Mouse (Mus musculus) liver, adult 2 months (tissue): Measurements from ENCODE around the gene Tmem30c. TPM values are rescaled to one million over a fixed set of nuclear protein-coding genes. Genes with fewer than 3 reads are reported as not detected.

Experiments
- DNase-seq: peaks from one replicate; pipeline ENCODE4 v3.0.0-alpha.2; 2011; ENCODE audit warnings: low read depth, low spot score; ENCODE audit errors: extremely low read depth
- H3K27ac ChIP-seq: fragments of 200-500 bp; replicated peaks from 2 replicates; pipeline ENCODE4 v1.5.1; 2012; ENCODE audit warnings: low read depth, mild to moderate bottlenecking, control low read depth, inconsistent platforms, low read length; ENCODE audit not compliant: insufficient read depth
- H3K27me3 ChIP-seq: fragments of 200-500 bp; 2 replicates; pipeline ENCODE4 v1.6.1; 2012; ENCODE audit warnings: mild to moderate bottlenecking, moderate library complexity, low read length, inconsistent platforms; ENCODE audit not compliant: control insufficient read depth, insufficient read depth
- H3K36me3 ChIP-seq: fragments of 200-500 bp; 2 replicates; pipeline ENCODE4 v1.6.1; 2012; ENCODE audit warnings: low read length, inconsistent platforms; ENCODE audit not compliant: control insufficient read depth, insufficient read depth
- H3K4me1 ChIP-seq: fragments of 200-500 bp; 2 replicates; pipeline ENCODE4 v1.6.1; 2011; ENCODE audit warnings: low read length; ENCODE audit not compliant: control insufficient read depth, insufficient read depth
- H3K4me3 ChIP-seq: fragments of 200-500 bp; 2 replicates; pipeline ENCODE4 v1.5.1; 2011; ENCODE audit warnings: low read depth, mild to moderate bottlenecking, control low read depth, low read length, moderate library complexity; ENCODE audit not compliant: insufficient read depth
- H3K79me2 ChIP-seq: fragments of 200-500 bp; 2 replicates; pipeline ENCODE4 v1.6.1; 2012; ENCODE audit warnings: inconsistent platforms, mild to moderate bottlenecking, low read length, moderate library complexity; ENCODE audit not compliant: control insufficient read depth, insufficient read depth
- H3K9ac ChIP-seq: fragments of 200-500 bp; 2 replicates; pipeline ENCODE4 v1.6.1; 2012; ENCODE audit warnings: low read depth, mild to moderate bottlenecking, control low read depth, inconsistent platforms, low read length
- CTCF ChIP-seq: fragments of 200-500 bp; IDR thresholded peaks from 2 replicates; pipeline ENCODE4 v1.5.1; 2011; ENCODE audit warnings: low read depth, low read length, control low read depth
- POLR2A ChIP-seq: fragments of 200-500 bp; IDR thresholded peaks from 2 replicates; pipeline ENCODE4 v1.6.1; 2011; ENCODE audit warnings: low read length, control low read depth; ENCODE audit not compliant: insufficient read depth; ENCODE audit errors: extremely low read depth
- whole genome bisulfite sequencing: fragments of 180-500 bp; shearing (Covaris S2); methylation state at CpG from one replicate; pipeline ENCODE4 v1.1.7; 2018; 5-methylcytosine and 5-hydroxymethylcytosine counted together
- polyA plus RNA-seq: library from polyadenylated mRNA; depleted of rRNA; stranded (reverse); fragments of >200 nt; gene quantifications from 2 replicates; pipeline ENCODE4 v1.2.3, GENCODE M21; 2012
- total RNA-seq: library from RNA; depleted of rRNA; stranded (reverse); fragments of >200 nt; gene quantifications from 2 replicates; pipeline ENCODE4 v1.2.3, GENCODE M21; 2014

The Tmem30c gene
- total and polyA plus RNA-seq, 2 experiments = not detected

- 79% methylated on average over 8 of the region's 8 CpGs for WGBS
- H3K27ac ChIP-seq = no peak overlapping the region
These were observed 36.4 kb upstream of the Tmem30c start for GRCm38 (mm10) chr16:57329028-57329427.

DNA sequence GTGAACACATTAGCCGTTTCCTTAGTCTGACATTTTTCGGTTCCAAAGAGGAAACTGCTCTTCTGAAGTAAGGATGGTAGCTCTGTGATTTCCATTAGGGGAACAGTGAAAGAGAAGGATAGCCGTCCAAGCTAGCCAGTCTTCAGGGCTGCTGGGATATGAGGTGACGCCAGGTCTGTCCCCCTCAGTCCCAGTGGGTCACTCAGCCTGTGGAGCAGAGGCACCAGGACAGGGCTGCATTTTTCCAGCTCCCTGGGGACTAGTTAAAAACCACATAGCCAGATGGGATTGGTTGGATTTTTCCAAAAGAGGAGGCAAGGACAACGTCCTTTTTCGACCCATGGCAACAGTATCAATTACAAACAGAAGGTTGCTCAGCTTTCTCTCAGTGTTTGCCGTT is 34.3 kb upstream of the Tmem30c start:
- H3K27ac ChIP-seq = no peak overlapping the region
- no peak overlapping the region for H3K4me3 ChIP-seq
- no peak for DNase-seq
- no peaks in the 10 kb centered on the region for H3K4me1 ChIP-seq
- WGBS = 86% methylated on average over 7 of the region's 7 CpGs
- no peaks in the 10 kb centered on the region for H3K27me3 ChIP-seq
- no peaks in the 10 kb centered on the region for H3K36me3 ChIP-seq
- no peaks in the 10 kb centered on the region for H3K79me2 ChIP-seq
- TF ChIP-seq CTCF (no peak), POLR2A (no peak)
- H3K9ac ChIP-seq = no peak overlapping the region

More at GRCm38 (mm10) chr16:57329028-57329427, 36.4 kb upstream of the Tmem30c start:
- no peak for DNase-seq
- no peaks in the 10 kb centered on the region for H3K27me3 ChIP-seq
- no peaks in the 10 kb centered on the region for H3K4me1 ChIP-seq
- H3K36me3 ChIP-seq = no peaks in the 10 kb centered on the region
- no peak for TF ChIP-seq POLR2A
- H3K9ac ChIP-seq = no peak overlapping the region
- H3K4me3 ChIP-seq = no peak overlapping the region
- H3K79me2 ChIP-seq = no peaks in the 10 kb centered on the region

DNA sequence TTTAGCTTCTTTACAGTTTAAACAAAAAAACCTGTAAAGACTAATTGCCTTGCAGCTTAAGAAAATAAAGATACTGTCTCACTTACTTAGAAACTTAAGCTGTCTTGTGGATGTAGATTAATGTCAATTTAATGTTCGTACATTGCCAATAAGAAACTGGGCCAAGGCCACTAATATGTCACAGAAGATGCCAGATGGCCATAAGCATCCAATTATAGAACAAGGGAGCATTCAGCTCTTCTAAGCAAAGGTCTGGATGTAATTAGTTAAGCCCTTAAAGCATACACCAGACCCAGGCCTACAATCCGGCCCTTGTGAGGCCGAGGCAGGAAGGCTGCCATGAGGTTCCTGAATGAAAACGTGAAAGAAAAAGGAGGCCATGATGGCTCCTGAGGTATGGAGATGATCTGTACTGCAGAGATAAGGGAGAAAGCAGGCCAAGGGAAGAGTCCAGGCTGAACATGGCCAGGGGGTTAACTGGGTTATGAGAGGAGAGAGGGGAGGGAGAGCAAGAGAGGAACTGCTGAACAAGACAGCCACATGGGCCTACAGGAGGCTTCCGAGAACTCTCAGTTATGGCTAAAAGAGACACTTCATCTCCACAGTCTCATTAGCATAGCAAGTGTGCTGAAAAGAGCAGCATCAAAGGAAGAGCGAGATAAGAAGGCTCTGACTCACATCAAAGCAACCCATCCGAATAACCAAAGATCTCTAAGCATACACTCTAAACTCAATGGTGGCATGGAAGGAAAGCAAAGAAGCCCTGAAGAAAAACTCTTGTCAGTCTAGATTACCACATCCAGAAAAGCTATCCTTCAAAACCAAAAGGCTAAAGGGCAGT is 26.8 kb upstream of the Tmem30c start:
- TF ChIP-seq CTCF = no peak
- no peak for TF ChIP-seq POLR2A
- DNase-seq = no peak
- H3K4me3 ChIP-seq = no peak overlapping the region
- WGBS = 87% methylated on average over 7 of the region's 7 CpGs
- no peak overlapping the region for H3K9ac ChIP-seq
- no peaks in the 10 kb centered on the region for H3K4me1 ChIP-seq
- H3K36me3 ChIP-seq = no peaks in the 10 kb centered on the region
- no peaks in the 10 kb centered on the region for H3K79me2 ChIP-seq
- H3K27ac ChIP-seq = no peak overlapping the region
- H3K27me3 ChIP-seq = no peaks in the 10 kb centered on the region

- no peaks in the 10 kb centered on the region for H3K27me3 ChIP-seq
- no peaks in the 10 kb centered on the region for H3K79me2 ChIP-seq
- H3K9ac ChIP-seq = no peak overlapping the region
- no peak for DNase-seq
- TF ChIP-seq CTCF (no peak), POLR2A (no peak)
- H3K36me3 ChIP-seq = no peaks in the 10 kb centered on the region
- H3K4me1 ChIP-seq = no peaks in the 10 kb centered on the region
- H3K27ac ChIP-seq = no peak overlapping the region
- no peak overlapping the region for H3K4me3 ChIP-seq
- WGBS = 87% methylated on average over 8 of the region's 8 CpGs
These were observed 26.0 kb upstream of the Tmem30c start for GRCm38 (mm10) chr16:57318637-57319125.

- Histone ChIP-seq H3K4me3 (no peak overlapping the region), H3K27me3 (no peaks in the 10 kb centered on the region), H3K4me1 (no peaks in the 10 kb centered on the region), H3K79me2 (no peaks in the 10 kb centered on the region), H3K27ac (no peak overlapping the region), H3K9ac (no peak overlapping the region), H3K36me3 (no peaks in the 10 kb centered on the region)
- no peak for DNase-seq
- WGBS = 77% methylated on average over 13 of the region's 13 CpGs
- no peak for TF ChIP-seq POLR2A
- no peak for TF ChIP-seq CTCF
These were observed 25.4 kb upstream of the Tmem30c start for GRCm38 (mm10) chr16:57317882-57318636.
